Mouse (Mus musculus) CH12.LX (cell line): Measurements from ENCODE around the gene Kif13a. TPM values are rescaled to one million over a fixed set of nuclear protein-coding genes. Genes with fewer than 3 reads are reported as not detected.

Source experiments
- DNase-seq: peaks from one replicate; pipeline ENCODE4 v3.0.0-alpha.2; 2013; ENCODE audit errors: extremely low read depth
- H3K27ac ChIP-seq: 2 replicates; pipeline ENCODE4 v1.5.1; 2012; ENCODE audit warnings: low read depth, mild to moderate bottlenecking, control low read depth, moderate library complexity; ENCODE audit not compliant: insufficient read depth
- H3K27me3 ChIP-seq: replicated peaks from 2 replicates; pipeline ENCODE3; 2012; ENCODE audit warnings: inconsistent platforms
- H3K36me3 ChIP-seq, 2 experiments: replicated peaks in 1 of 2; 2 replicates each; pipeline versions ENCODE3 to v1.6.1; 2012; ENCODE audit warnings: inconsistent platforms in 1 of 2, low read length in 1 of 2, mild to moderate bottlenecking in 1 of 2, mixed read lengths in 1 of 2, moderate library complexity in 1 of 2; ENCODE audit not compliant: control insufficient read depth in 1 of 2, insufficient read depth in 1 of 2
- H3K4me1 ChIP-seq, 2 experiments: 2 replicates each; pipeline ENCODE4 v1.6.1; 2012; ENCODE audit warnings: inconsistent platforms in 1 of 2, moderate library complexity in 1 of 2; ENCODE audit not compliant: insufficient read depth in 2 of 2, control insufficient read depth in 1 of 2
- H3K4me2 ChIP-seq: 2 replicates; pipeline ENCODE4 v1.6.1; 2012; ENCODE audit warnings: low read depth, mild to moderate bottlenecking, control low read depth; ENCODE audit not compliant: poor library complexity, insufficient read depth, severe bottlenecking
- H3K4me3 ChIP-seq, 3 experiments: fragments of 150-350 bp in 1 of 3; sonication (generic) in 1 of 3; replicated peaks in 1 of 3; 2 replicates each; pipeline versions ENCODE3 to v1.5.1; 2011 to 2012; ENCODE audit warnings: low read depth in 2 of 3, low read length in 2 of 3, mild to moderate bottlenecking in 2 of 3, moderate library complexity in 2 of 3, control low read depth in 1 of 3, improper control_type of control experiment in 1 of 3, inconsistent platforms in 1 of 3, mixed read lengths in 1 of 3; ENCODE audit not compliant: poor library complexity in 1 of 3
- H3K79me2 ChIP-seq: replicated peaks from 2 replicates; pipeline ENCODE4 v1.6.1; 2012; ENCODE audit warnings: mild to moderate bottlenecking, moderate library complexity; ENCODE audit not compliant: control insufficient read depth, poor library complexity, insufficient read depth, severe bottlenecking; ENCODE audit errors: extremely low read depth
- H3K9ac ChIP-seq: 2 replicates; pipeline ENCODE4 v1.6.1; 2012; ENCODE audit warnings: low read depth, mild to moderate bottlenecking, control low read depth, moderate library complexity; ENCODE audit not compliant: insufficient read depth
- H3K9me3 ChIP-seq: replicated peaks from 2 replicates; pipeline ENCODE3; 2012; ENCODE audit warnings: low read length, inconsistent platforms, mixed read lengths
- BHLHE40 ChIP-seq: IDR thresholded peaks from 2 replicates; pipeline ENCODE4 v1.6.1; 2011; ENCODE audit warnings: mild to moderate bottlenecking, low read depth, low read length, improper control_type of control experiment
- CHD1 ChIP-seq: IDR thresholded peaks from 2 replicates; pipeline ENCODE4 v1.6.1; 2012; ENCODE audit warnings: low read depth, low read length, improper control_type of control experiment, inconsistent platforms
- CHD2 ChIP-seq: IDR thresholded peaks from 2 replicates; pipeline ENCODE4 v1.6.1; 2011; ENCODE audit warnings: low read length, improper control_type of control experiment
- CTCF ChIP-seq, 2 experiments: IDR thresholded peaks in 1 of 2; conservative IDR thresholded peaks in 1 of 2; 2 replicates each; pipeline ENCODE4 v1.5.1; 2011 to 2012; ENCODE audit warnings: low read depth in 2 of 2, low read length in 2 of 2, improper control_type of control experiment in 1 of 2, inconsistent platforms in 1 of 2, mild to moderate bottlenecking in 1 of 2, moderate library complexity in 1 of 2
- HCFC1 ChIP-seq: IDR thresholded peaks from 2 replicates; pipeline ENCODE4 v1.6.1; 2012; ENCODE audit warnings: low read depth, mild to moderate bottlenecking, inconsistent platforms, low read length, improper control_type of control experiment
- MAFK ChIP-seq: IDR thresholded peaks from 2 replicates; pipeline ENCODE4 v1.6.1; 2011; ENCODE audit warnings: low read length, improper control_type of control experiment; ENCODE audit not compliant: insufficient replicate concordance
- MEF2A ChIP-seq: IDR thresholded peaks from 2 replicates; pipeline ENCODE4 v1.6.1; 2014; ENCODE audit warnings: low read depth, mild to moderate bottlenecking, inconsistent platforms, low read length, improper control_type of control experiment, borderline replicate concordance
- MXI1 ChIP-seq: IDR thresholded peaks from 2 replicates; pipeline ENCODE4 v1.6.1; 2011; ENCODE audit warnings: mild to moderate bottlenecking, low read depth, low read length, improper control_type of control experiment
- NRF1 ChIP-seq: IDR thresholded peaks from 2 replicates; pipeline ENCODE4 v1.6.1; 2014; ENCODE audit warnings: low read depth, mild to moderate bottlenecking, inconsistent platforms, low read length, improper control_type of control experiment, moderate library complexity
- PAX5 ChIP-seq: IDR thresholded peaks from 2 replicates; pipeline ENCODE4 v1.6.1; 2012; ENCODE audit warnings: low read length, inconsistent platforms, mixed read lengths
- POLR2AphosphoS2 ChIP-seq: IDR thresholded peaks from 2 replicates; pipeline ENCODE4 v1.6.1; 2011; ENCODE audit warnings: low read depth, low read length, improper control_type of control experiment
- SIN3A ChIP-seq: IDR thresholded peaks from 2 replicates; pipeline ENCODE4 v1.6.1; 2012; ENCODE audit warnings: low read length, improper control_type of control experiment, inconsistent platforms
- UBTF ChIP-seq: IDR thresholded peaks from 2 replicates; pipeline ENCODE4 v1.6.1; 2012; ENCODE audit warnings: low read depth, mild to moderate bottlenecking, inconsistent platforms, low read length, improper control_type of control experiment, moderate library complexity
- USF1 ChIP-seq: IDR thresholded peaks from 2 replicates; pipeline ENCODE4 v1.6.1; 2014; ENCODE audit warnings: low read depth, mild to moderate bottlenecking, inconsistent platforms, low read length, improper control_type of control experiment
- ZC3H11A ChIP-seq: IDR thresholded peaks from 2 replicates; pipeline ENCODE4 v1.6.1; 2012; ENCODE audit warnings: low read depth, mild to moderate bottlenecking, inconsistent platforms, low read length, improper control_type of control experiment
- dilution Hi-C: fragments of 300-500 bp; cut with MboI; formaldehyde crosslinking; loops from 2 replicates; pipeline ENCODE4 v1.14.3; 2020; ENCODE audit warnings: low sequenced_read_pairs; ENCODE audit not compliant: extremely low pct_unique_long_range_greater_than_20kb, extremely low pct_ligation_motif_present
- in situ Hi-C: fragments of 300-500 bp; cut with MboI; formaldehyde crosslinking; loops from 3 replicates; pipeline ENCODE4 v1.14.3; 2019; ENCODE audit warnings: low sequenced_read_pairs, low pct_ligation_motif_present, low pct_unique_long_range_greater_than_20kb, mixed read lengths
- polyA plus RNA-seq: library from polyadenylated mRNA; unstranded; fragments of >175 nt; gene quantifications from 2 replicates; pipeline ENCODE4 v1.2.1, GENCODE M21; 2012; ENCODE audit warnings: low read depth; ENCODE audit not compliant: insufficient read length
- total RNA-seq, 2 experiments: library from RNA; depleted of rRNA; stranded (reverse); fragments of 300-350 nt in 1 of 2; fragments of >200 nt in 1 of 2; gene quantifications; 2 replicates each; pipeline ENCODE4 v1.2.3; 2012 to 2014

Kif13a gene
- total and polyA plus RNA-seq, 3 experiments, result not detected

DNA sequence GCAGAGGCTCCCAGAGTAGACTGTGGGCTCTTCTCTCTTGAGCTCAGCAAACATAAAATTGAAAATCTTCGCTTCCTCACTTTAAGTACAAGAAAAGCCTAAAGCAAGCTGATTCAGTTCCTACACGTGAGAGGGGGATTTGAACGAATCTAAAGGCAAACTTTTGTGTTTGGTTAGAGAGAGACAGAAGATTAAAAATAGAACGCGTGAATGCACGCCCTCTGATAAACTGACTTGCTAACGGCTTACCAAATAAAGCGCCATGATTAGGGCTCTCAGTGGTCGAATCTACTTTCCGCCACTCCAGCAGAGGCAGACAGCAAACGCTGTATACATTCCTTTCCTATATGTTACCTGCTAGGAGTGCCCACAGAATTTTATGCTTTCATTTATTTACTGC is 31.3 kb downstream of the Kif13a start:
- DNase-seq, result no peak
- H3K4me2 ChIP-seq, result no peak overlapping the region
- in situ Hi-C loops, result no loop called here
- no peaks in the 10 kb centered on the region for H3K79me2 ChIP-seq
- dilution Hi-C loops, result no loop called here
- H3K4me3 ChIP-seq, result no peak overlapping the region
- no peak overlapping the region for H3K27ac ChIP-seq
- H3K4me1 ChIP-seq, result no peaks in the 10 kb centered on the region
- no peaks in the 10 kb centered on the region for H3K27me3 ChIP-seq
- H3K36me3 ChIP-seq, result no peaks in the 10 kb centered on the region
- peaks cover 2% of the 10 kb centered on the region for H3K9me3 ChIP-seq
- H3K9ac ChIP-seq, result no peak overlapping the region
- TF ChIP-seq MEF2A (no peak), MXI1 (no peak)

DNA sequence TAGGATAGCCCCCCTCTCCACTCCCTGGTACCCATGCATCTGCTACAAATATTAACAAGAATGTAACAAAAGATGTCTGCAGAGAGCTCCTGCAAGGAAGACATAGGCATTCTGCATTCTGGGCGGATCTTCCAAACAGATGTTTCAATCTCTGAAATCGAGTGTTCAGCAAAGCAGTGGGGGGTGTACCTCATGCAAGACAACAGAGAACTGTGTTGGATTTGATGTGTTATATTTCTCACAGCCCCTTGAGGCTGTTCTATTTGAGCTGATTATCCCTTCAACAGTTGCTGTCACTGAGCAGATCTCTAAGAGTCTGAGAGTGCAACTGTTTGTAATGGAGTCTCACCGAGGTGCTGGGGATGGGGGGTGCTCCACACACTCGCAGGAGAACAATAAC is 37.3 kb downstream of the Kif13a start:
- no peaks in the 10 kb centered on the region for H3K79me2 ChIP-seq
- TF ChIP-seq MAFK (no peak), ZC3H11A (no peak)
- no peak overlapping the region for H3K27ac ChIP-seq
- H3K36me3 ChIP-seq, result no peaks in the 10 kb centered on the region
- no peak for DNase-seq
- no peak overlapping the region for H3K4me2 ChIP-seq
- H3K27me3 ChIP-seq, result no peaks in the 10 kb centered on the region
- H3K9me3 ChIP-seq, result no peaks in the 10 kb centered on the region
- in situ Hi-C loops, result no loop called here
- dilution Hi-C loops, result no loop called here
- H3K9ac ChIP-seq, result no peak overlapping the region
- no peak overlapping the region for H3K4me3 ChIP-seq
- no peaks in the 10 kb centered on the region for H3K4me1 ChIP-seq

DNA sequence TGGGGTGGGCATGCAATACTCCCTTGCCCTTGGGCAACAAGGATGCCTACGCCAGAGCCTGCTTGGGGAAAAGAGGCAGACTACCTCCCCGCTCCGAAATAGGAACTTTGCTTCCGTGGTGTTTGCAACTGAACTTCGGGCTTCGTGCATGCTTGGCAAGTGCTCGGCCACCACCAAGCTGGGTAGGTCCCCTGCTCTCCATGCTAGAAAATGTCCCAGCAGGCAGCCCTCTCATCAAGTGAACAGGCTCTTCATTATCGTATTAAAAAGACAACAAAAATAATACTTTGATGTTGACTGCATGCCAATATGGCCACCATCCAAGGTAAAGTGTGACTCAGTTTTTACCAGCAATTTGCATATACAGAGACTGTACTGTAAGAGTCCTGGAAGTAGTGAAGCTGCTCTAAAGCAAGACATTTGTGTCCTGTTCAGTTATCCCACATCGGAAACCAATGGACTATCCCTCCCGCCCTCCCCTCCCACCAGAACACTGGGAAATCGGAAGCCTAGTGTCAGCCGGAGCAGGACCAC is 41.5 kb downstream of the Kif13a start:
- Histone ChIP-seq H3K4me3 (no peak overlapping the region), H3K9ac (no peak overlapping the region), H3K4me1 (no peaks in the 10 kb centered on the region), H3K4me2 (no peak overlapping the region), H3K9me3 (no peaks in the 10 kb centered on the region), H3K27me3 (no peaks in the 10 kb centered on the region), H3K79me2 (no peaks in the 10 kb centered on the region), H3K36me3 (no peaks in the 10 kb centered on the region), H3K27ac (no peak overlapping the region)
- DNase-seq, result no peak
- in situ Hi-C loops (no loop called here), dilution Hi-C loops (no loop called here)
- TF ChIP-seq ZC3H11A (no peak), PAX5 (no peak), POLR2AphosphoS2 (no peak), CTCF (conservative IDR thresholded peaks at IDR 0.05 in 1 of 2, IDR thresholded peaks at IDR 0.05 in 1 of 2; ENCODE audit: low read depth in 2 of 2, low read length in 2 of 2) (no peak), SIN3A (no peak), NRF1 (no peak), CHD1 (no peak), BHLHE40 (no peak), CHD2 (no peak), HCFC1 (no peak), UBTF (no peak), USF1 (no peak)
